Mouse (Mus musculus) E14TG2a.4 (cell line): Measurements from ENCODE around the gene Gm28035.

Source experiments
- H3K27me3 ChIP-seq: 2 replicates; pipeline ENCODE4 v1.6.1; 2014; ENCODE audit warnings: low read length, control low read depth; ENCODE audit not compliant: insufficient read depth
- H3K36me3 ChIP-seq: 2 replicates; pipeline ENCODE4 v1.6.1; 2014; ENCODE audit warnings: low read length, control low read depth; ENCODE audit not compliant: insufficient read depth
- H3K4me1 ChIP-seq: replicated peaks from 2 replicates; pipeline ENCODE4 v1.6.1; 2014; ENCODE audit warnings: low read depth, low read length, control low read depth
- H3K4me3 ChIP-seq: replicated peaks from 2 replicates; pipeline ENCODE4 v1.5.1; 2014; ENCODE audit warnings: mild to moderate bottlenecking, low read length
- H3K9me3 ChIP-seq: 2 replicates; pipeline ENCODE4 v1.6.1; 2014; ENCODE audit warnings: low read length, control low read depth
- CTCF ChIP-seq: conservative IDR thresholded peaks from 2 replicates; pipeline ENCODE4 v1.5.1; 2014; ENCODE audit warnings: low read length
- NANOG ChIP-seq: IDR thresholded peaks from 2 replicates; pipeline ENCODE4 v1.6.1; 2014; ENCODE audit warnings: borderline replicate concordance, low read length, mixed read lengths
- POU5F1 ChIP-seq: IDR thresholded peaks from 2 replicates; pipeline ENCODE4 v1.6.1; 2014; ENCODE audit warnings: low read length, borderline replicate concordance

Gene Gm28035

DNA sequence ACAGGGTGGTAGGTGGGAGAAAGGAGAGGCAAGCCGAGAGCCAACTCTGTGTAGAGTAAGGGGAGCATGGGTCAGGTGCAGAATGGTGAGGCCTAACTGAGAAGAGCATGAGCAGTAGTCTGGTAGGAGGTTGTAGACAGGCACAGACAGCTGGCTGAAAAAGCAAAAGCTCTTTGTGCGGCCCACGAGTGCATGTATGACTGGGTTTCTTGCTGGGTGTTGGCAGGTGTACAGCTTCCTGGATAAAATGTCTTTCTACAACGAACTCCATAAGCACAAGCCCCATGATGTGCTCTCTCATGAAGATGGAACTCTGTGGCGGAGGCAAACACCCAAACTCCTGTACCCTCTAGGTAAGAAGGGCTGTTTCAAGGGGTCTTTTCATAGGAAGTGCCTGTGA is 76.6 kb downstream of the Gm28035 start:
- Histone ChIP-seq H3K36me3 (peaks cover 100% of the 10 kb centered on the region), H3K27me3 (no peaks in the 10 kb centered on the region), H3K4me3 (no peak overlapping the region), H3K4me1 (peaks cover 11% of the 10 kb centered on the region), H3K9me3 (no peaks in the 10 kb centered on the region)
- TF ChIP-seq CTCF (no peak), NANOG (no peak), POU5F1 (no peak)

DNA sequence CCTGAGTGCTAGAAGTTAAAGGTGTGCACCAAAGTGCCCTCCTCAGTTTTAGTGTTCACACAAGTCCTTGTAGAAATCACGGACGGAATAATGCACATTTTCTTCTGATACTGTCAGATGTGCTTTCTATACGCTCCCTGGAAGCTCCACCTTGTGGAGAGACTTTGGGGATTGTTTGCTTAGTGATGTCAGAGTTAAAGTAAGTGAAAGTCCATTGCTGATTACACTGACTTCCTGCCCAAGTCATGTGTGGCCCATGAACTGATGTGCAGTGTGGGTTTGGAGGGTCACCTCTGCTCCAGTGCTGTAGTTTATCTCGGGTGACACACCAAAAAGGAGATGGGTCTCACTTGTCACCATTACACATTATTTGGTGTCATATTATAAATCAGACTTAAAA is 78.9 kb downstream of the Gm28035 start:
- Histone ChIP-seq H3K36me3 (peaks cover 100% of the 10 kb centered on the region), H3K27me3 (no peaks in the 10 kb centered on the region)
- TF ChIP-seq POU5F1 (no peak), NANOG (no peak), CTCF (no peak)

GRCm38 (mm10) chr2:30323111-30323510 is 82.7 kb downstream of the Gm28035 start:
- no peak overlapping the region for H3K4me3 ChIP-seq

More for the DNA sequence above, 78.9 kb downstream of the Gm28035 start:
- no peak overlapping the region for H3K4me3 ChIP-seq
- H3K4me1 ChIP-seq: peaks cover 11% of the 10 kb centered on the region
- H3K9me3 ChIP-seq: no peaks in the 10 kb centered on the region

GRCm38 (mm10) chr2:30325296-30325695 is 84.9 kb downstream of the Gm28035 start:
- Histone ChIP-seq H3K9me3 (no peaks in the 10 kb centered on the region), H3K4me3 (no peak overlapping the region), H3K4me1 (no peaks in the 10 kb centered on the region), H3K36me3 (peaks cover 100% of the 10 kb centered on the region), H3K27me3 (no peaks in the 10 kb centered on the region)
- no peak for TF ChIP-seq CTCF

More at GRCm38 (mm10) chr2:30323111-30323510, 82.7 kb downstream of the Gm28035 start:
- peaks cover 100% of the 10 kb centered on the region for H3K36me3 ChIP-seq
- no peaks in the 10 kb centered on the region for H3K27me3 ChIP-seq
- TF ChIP-seq POU5F1 (no peak), NANOG (no peak), CTCF (no peak)
- no peaks in the 10 kb centered on the region for H3K9me3 ChIP-seq
- no peaks in the 10 kb centered on the region for H3K4me1 ChIP-seq

DNA sequence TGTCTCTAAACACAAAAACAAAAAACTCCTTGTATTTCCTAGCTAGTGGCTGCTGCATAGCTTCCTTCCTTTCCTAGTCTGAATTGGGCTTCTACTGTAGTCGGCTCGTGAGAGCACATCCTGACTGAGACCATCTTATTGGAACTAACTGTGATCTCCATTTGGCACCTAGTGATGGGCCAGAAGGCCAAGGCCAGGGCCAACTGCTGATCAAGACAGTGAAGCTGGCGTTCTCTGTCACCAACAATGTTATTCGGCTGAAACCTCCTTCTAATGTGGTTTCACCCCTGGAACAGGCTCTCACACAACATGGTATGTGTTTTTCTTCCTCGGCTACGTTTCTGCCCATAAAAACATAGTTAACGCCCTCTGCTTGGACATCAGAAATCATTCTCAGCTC is 86.9 kb downstream of the Gm28035 start:
- no peaks in the 10 kb centered on the region for H3K9me3 ChIP-seq
- no peaks in the 10 kb centered on the region for H3K4me1 ChIP-seq
- H3K36me3 ChIP-seq: peaks cover 100% of the 10 kb centered on the region
- no peaks in the 10 kb centered on the region for H3K27me3 ChIP-seq
- H3K4me3 ChIP-seq: no peak overlapping the region
- TF ChIP-seq NANOG (no peak), POU5F1 (no peak), CTCF (no peak)

- Histone ChIP-seq H3K4me1 (peaks cover 11% of the 10 kb centered on the region), H3K36me3 (peaks cover 100% of the 10 kb centered on the region), H3K4me3 (no peak overlapping the region), H3K9me3 (no peaks in the 10 kb centered on the region), H3K27me3 (no peaks in the 10 kb centered on the region)
- TF ChIP-seq CTCF (no peak), NANOG (no peak), POU5F1 (no peak)
Observed at GRCm38 (mm10) chr2:30328791-30329190, 88.4 kb downstream of the Gm28035 start.
